Mouse (Mus musculus) kidney, postnatal 0 days (tissue): ENCODE measurements around the gene Map2k1. TPM values are rescaled to one million over a fixed set of nuclear protein-coding genes. Genes with fewer than 3 reads are reported as not detected.

ENCODE experiments used
- ATAC-seq: fragments of 200-750 bp; cut with Nextera tagmentation; replicated peaks from 2 replicates; pipeline ENCODE4 v1.8.0; 2017; ENCODE audit warnings: low read depth, moderate number of reproducible peaks, moderate TSS enrichment, moderate library complexity; ENCODE audit not compliant: low FRiP score
- DNase-seq: peaks from one replicate; pipeline ENCODE4 v3.0.0-alpha.2; 2016; ENCODE audit warnings: low spot score
- H3K27ac ChIP-seq: fragments of 300-500 bp; sonication (generic); 2 replicates; pipeline ENCODE4 v1.5.1; 2014; ENCODE audit warnings: mild to moderate bottlenecking
- H3K27me3 ChIP-seq: fragments of 300-500 bp; sonication (generic); 2 replicates; pipeline ENCODE4 v1.6.1; 2014; ENCODE audit warnings: low read length, mixed read lengths; ENCODE audit not compliant: insufficient read depth
- H3K36me3 ChIP-seq: fragments of 300-500 bp; sonication (generic); 2 replicates; pipeline ENCODE4 v1.6.1; 2014; ENCODE audit warnings: low read length, mixed read lengths; ENCODE audit not compliant: insufficient read depth
- H3K4me1 ChIP-seq: fragments of 300-500 bp; sonication (generic); replicated peaks from 2 replicates; pipeline ENCODE4 v1.6.1; 2014; ENCODE audit warnings: antibody characterized with exemption, low read length, mixed read lengths; ENCODE audit not compliant: insufficient read depth
- H3K4me2 ChIP-seq: fragments of 300-500 bp; sonication (generic); 2 replicates; pipeline ENCODE4 v1.6.1; 2014; ENCODE audit warnings: mild to moderate bottlenecking, low read length, moderate library complexity, mixed read lengths
- H3K4me3 ChIP-seq: fragments of 300-500 bp; sonication (generic); replicated peaks from 2 replicates; pipeline ENCODE4 v1.5.1; 2014; ENCODE audit warnings: low read depth, low read length
- H3K9ac ChIP-seq: fragments of 300-500 bp; sonication (generic); 2 replicates; pipeline ENCODE4 v1.6.1; 2014; ENCODE audit warnings: low read depth, low read length
- H3K9me3 ChIP-seq: fragments of 300-500 bp; sonication (generic); replicated peaks from 2 replicates; pipeline ENCODE4 v1.6.1; 2016; ENCODE audit warnings: low read length, inconsistent platforms, mixed read lengths
- CTCF ChIP-seq: IDR thresholded peaks from 2 replicates; pipeline ENCODE4 v1.5.1; 2016; ENCODE audit warnings: antibody characterized with exemption, low read depth, mild to moderate bottlenecking, moderate library complexity
- WGBS: fragments of 180-500 bp; shearing (Covaris S2); extraction: QIAGEN DNeasy Blood & Tissue Kit; methylation state at CpG from one replicate; pipeline ENCODE4 v1.1.7; 2014; 5-methylcytosine and 5-hydroxymethylcytosine counted together
- polyA plus RNA-seq: library from polyadenylated mRNA; unstranded; fragments of >200 nt; fragmentation: Nextera tagmentation; extraction: Ambion mirVana; gene quantifications from 2 replicates; pipeline ENCODE4 v1.2.1, GENCODE M21; 2015

Map2k1 gene
- polyA plus RNA-seq, 1 experiment from 2014 or later = 81.6 TPM

- under 1% methylated on average over 16 of the region's 16 CpGs for WGBS
- Histone ChIP-seq H3K4me1 (peaks cover 10% of the 10 kb centered on the region; the same call in 1 of the 2 replicates), H3K4me3 (peak overlapping the region; percentile 97), H3K27me3 (no peaks in the 10 kb centered on the region), H3K9me3 (no peaks in the 10 kb centered on the region), H3K4me2 (peak overlapping the region; percentile 87), H3K36me3 (no peaks in the 10 kb centered on the region), H3K27ac (peak overlapping the region; percentile 92), H3K9ac (peak overlapping the region; percentile 85)
- TF ChIP-seq CTCF = peak; percentile 25; the same call in 1 of the 2 replicates
- ATAC-seq = 0 out of 2 replicates have a peak, but pooled peaks have one; percentile 6
- peak; percentile 62 for DNase-seq
Measured at GRCm38 (mm10) chr9:64252591-64253020, 825 bp downstream of the Map2k1 start.

GRCm38 (mm10) chr9:64250111-64250730 is 3.2 kb downstream of the Map2k1 start:
- H3K9ac ChIP-seq = no peak overlapping the region
- ATAC-seq = no peak
- no peaks in the 10 kb centered on the region for H3K27me3 ChIP-seq
- no peak for TF ChIP-seq CTCF
- H3K27ac ChIP-seq = no peak overlapping the region
- H3K36me3 ChIP-seq = no peaks in the 10 kb centered on the region
- H3K4me1 ChIP-seq = peaks cover 10% of the 10 kb centered on the region; the same call in 1 of the 2 replicates
- no peak overlapping the region for H3K4me2 ChIP-seq
- no peak for DNase-seq
- no peaks in the 10 kb centered on the region for H3K9me3 ChIP-seq
- H3K4me3 ChIP-seq = no peak overlapping the region

GRCm38 (mm10) chr9:64249371-64249770 is 4.1 kb downstream of the Map2k1 start:
- TF ChIP-seq CTCF = no peak
- no peak for ATAC-seq
- no peaks in the 10 kb centered on the region for H3K27me3 ChIP-seq
- no peak for DNase-seq
- H3K36me3 ChIP-seq = no peaks in the 10 kb centered on the region
- H3K4me3 ChIP-seq = no peak overlapping the region
- H3K9me3 ChIP-seq = no peaks in the 10 kb centered on the region
- H3K9ac ChIP-seq = no peak overlapping the region
- no peak overlapping the region for H3K4me2 ChIP-seq
- H3K4me1 ChIP-seq = peaks cover 10% of the 10 kb centered on the region; the same call in 1 of the 2 replicates
- WGBS = 86% methylated on average over 1 of the region's 1 CpGs
- no peak overlapping the region for H3K27ac ChIP-seq

- no peak overlapping the region for H3K4me3 ChIP-seq
- H3K4me1 ChIP-seq = peaks cover 4% of the 10 kb centered on the region
- no peaks in the 10 kb centered on the region for H3K9me3 ChIP-seq
- no peak for DNase-seq
- H3K9ac ChIP-seq = no peak overlapping the region
- no peak for TF ChIP-seq CTCF
- H3K36me3 ChIP-seq = no peaks in the 10 kb centered on the region
- WGBS = 54% methylated on average over 6 of the region's 6 CpGs
- H3K27ac ChIP-seq = no peak overlapping the region
- no peak for ATAC-seq
- no peaks in the 10 kb centered on the region for H3K27me3 ChIP-seq
- no peak overlapping the region for H3K4me2 ChIP-seq
Measured at GRCm38 (mm10) chr9:64242381-64242831, 11.0 kb downstream of the Map2k1 start.

- H3K27me3 ChIP-seq = no peaks in the 10 kb centered on the region
- peak; percentile 67 for DNase-seq
- H3K27ac ChIP-seq = no peak overlapping the region
- peaks cover 4% of the 10 kb centered on the region for H3K4me1 ChIP-seq
- ATAC-seq = no peak
- H3K4me2 ChIP-seq = no peak overlapping the region
- no peak overlapping the region for H3K4me3 ChIP-seq
- no peak overlapping the region for H3K9ac ChIP-seq
- H3K9me3 ChIP-seq = no peaks in the 10 kb centered on the region
- no peak for TF ChIP-seq CTCF
- WGBS = 23% methylated on average over 8 of the region's 8 CpGs
- H3K36me3 ChIP-seq = no peaks in the 10 kb centered on the region
Measured at GRCm38 (mm10) chr9:64240681-64241080, 12.8 kb downstream of the Map2k1 start.

DNA sequence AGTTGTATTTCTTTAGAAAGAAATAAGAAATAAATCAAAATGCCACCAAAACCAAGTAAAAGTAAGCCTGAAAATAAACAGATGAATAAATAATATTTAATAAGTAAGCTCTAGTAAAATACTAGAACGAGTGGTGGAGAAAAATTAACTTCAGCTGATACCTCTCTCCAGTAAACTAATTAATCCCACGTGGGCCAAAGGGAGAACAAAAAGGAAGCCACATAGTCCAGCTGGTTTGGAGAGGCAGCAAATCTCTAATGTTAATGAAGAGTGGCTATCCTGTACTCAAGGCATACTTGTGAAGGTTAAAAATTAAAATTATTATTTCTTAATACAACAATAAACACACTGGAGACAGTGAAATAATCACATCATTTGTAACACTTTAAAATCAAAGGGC is 13.3 kb downstream of the Map2k1 start:
- no peak for DNase-seq
- Histone ChIP-seq H3K9me3 (no peaks in the 10 kb centered on the region), H3K27me3 (no peaks in the 10 kb centered on the region), H3K9ac (no peak overlapping the region), H3K27ac (no peak overlapping the region), H3K4me2 (no peak overlapping the region), H3K36me3 (no peaks in the 10 kb centered on the region), H3K4me1 (peaks cover 6% of the 10 kb centered on the region), H3K4me3 (no peak overlapping the region)
- no peak for TF ChIP-seq CTCF
- WGBS = 36% methylated on average over 2 of the region's 2 CpGs
- no peak for ATAC-seq
